Mouse (Mus musculus) heart, postnatal 0 days (tissue): ENCODE data around the gene Git1. TPM values are rescaled to one million over a fixed set of nuclear protein-coding genes. Genes with fewer than 3 reads are reported as not detected.

Experiments used
- ATAC-seq: fragments of 200-750 bp; cut with Nextera tagmentation; 2 replicates; pipeline ENCODE4 v1.8.0; 2017; ENCODE audit warnings: low read depth, moderate number of reproducible peaks, moderate library complexity; ENCODE audit not compliant: insufficient read depth
- DNase-seq: peaks from one replicate; pipeline ENCODE4 v3.0.0-alpha.2; 2016; ENCODE audit warnings: low spot score
- H3K27ac ChIP-seq: fragments of 300-500 bp; sonication (generic); 2 replicates; pipeline ENCODE4 v1.5.1; 2014; ENCODE audit warnings: low read depth, mild to moderate bottlenecking
- H3K27me3 ChIP-seq: fragments of 300-500 bp; sonication (generic); 2 replicates; pipeline ENCODE4 v1.6.1; 2014; ENCODE audit warnings: low read length, mixed read lengths; ENCODE audit not compliant: control insufficient read depth, insufficient read depth
- H3K36me3 ChIP-seq: fragments of 300-500 bp; sonication (generic); replicated peaks from 2 replicates; pipeline ENCODE4 v1.6.1; 2014; ENCODE audit warnings: low read length, mixed read lengths; ENCODE audit not compliant: control insufficient read depth, insufficient read depth
- H3K4me1 ChIP-seq: fragments of 300-500 bp; sonication (generic); 2 replicates; pipeline ENCODE4 v1.6.1; 2014; ENCODE audit warnings: antibody characterized with exemption; ENCODE audit not compliant: control insufficient read depth, insufficient read depth
- H3K4me2 ChIP-seq: fragments of 300-500 bp; sonication (generic); 2 replicates; pipeline ENCODE4 v1.6.1; 2014; ENCODE audit warnings: low read depth, mild to moderate bottlenecking, low read length, moderate library complexity
- H3K4me3 ChIP-seq: fragments of 300-500 bp; sonication (generic); 2 replicates; pipeline ENCODE4 v1.5.1; 2014; ENCODE audit warnings: low read depth, low read length
- H3K9ac ChIP-seq: fragments of 300-500 bp; sonication (generic); replicated peaks from 2 replicates; pipeline ENCODE4 v1.6.1; 2014; ENCODE audit warnings: low read depth, low read length, mixed read lengths
- H3K9me3 ChIP-seq: fragments of 300-500 bp; sonication (generic); replicated peaks from 2 replicates; pipeline ENCODE4 v1.6.1; 2016; ENCODE audit warnings: low read length; ENCODE audit not compliant: control insufficient read depth
- CTCF ChIP-seq: IDR thresholded peaks from 2 replicates; pipeline ENCODE4 v1.5.1; 2016; ENCODE audit warnings: antibody characterized with exemption, control low read depth, low read depth
- EP300 ChIP-seq: IDR thresholded peaks from 2 replicates; pipeline ENCODE4 v1.6.1; 2016; ENCODE audit warnings: antibody characterized with exemption, low read depth
- WGBS: fragments of 180-500 bp; shearing (Covaris S2); extraction: QIAGEN DNeasy Blood & Tissue Kit; methylation state at CpG from one replicate; pipeline ENCODE4 v1.1.7; 2014; 5-methylcytosine and 5-hydroxymethylcytosine counted together
- polyA plus RNA-seq: library from polyadenylated mRNA; unstranded; fragments of >200 nt; fragmentation: Nextera tagmentation; extraction: Ambion mirVana; gene quantifications from 2 replicates; pipeline ENCODE4 v1.2.1, GENCODE M21; 2015
- total RNA-seq: library from RNA; depleted of rRNA; stranded (reverse); fragments of >200 nt; gene quantifications from 2 replicates; pipeline ENCODE4 v1.2.3, GENCODE M21; 2014; ENCODE audit warnings: low replicate concordance

The Git1 gene
- total and polyA plus RNA-seq, 2 experiments from 2014 or later, result 6.2 to 57.7 TPM

DNA sequence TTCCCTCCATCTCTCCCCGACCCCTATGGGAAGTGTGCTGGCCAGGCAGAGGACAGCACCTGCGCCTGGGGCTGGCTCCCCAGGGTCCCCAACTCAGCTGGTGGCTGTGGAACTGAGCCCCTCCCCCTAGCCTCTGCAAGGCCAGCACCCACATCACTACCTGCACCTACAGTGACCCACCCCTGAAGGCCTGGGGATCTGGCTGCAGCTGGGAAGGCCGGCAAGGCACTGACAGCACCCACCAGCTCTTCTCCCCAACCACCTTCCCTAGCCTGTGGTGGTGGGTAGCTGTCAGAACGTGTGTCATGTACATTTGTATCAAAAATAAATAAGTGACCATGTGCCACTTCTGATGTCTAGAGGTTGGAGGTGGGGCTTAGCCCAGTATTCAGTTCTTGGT, 14.1 kb downstream of the Git1 start:
- Histone ChIP-seq H3K4me3 (no peak overlapping the region), H3K9ac (no peak overlapping the region), H3K9me3 (no peaks in the 10 kb centered on the region), H3K27ac (no peak overlapping the region), H3K4me1 (peaks cover 12% of the 10 kb centered on the region), H3K4me2 (no peak overlapping the region), H3K27me3 (no peaks in the 10 kb centered on the region), H3K36me3 (peaks cover 49% of the 10 kb centered on the region)
- TF ChIP-seq EP300 (no peak), CTCF (no peak)
- WGBS, result 72% methylated on average over 4 of the region's 4 CpGs
- ATAC-seq, result no peak
- no peak for DNase-seq

DNA sequence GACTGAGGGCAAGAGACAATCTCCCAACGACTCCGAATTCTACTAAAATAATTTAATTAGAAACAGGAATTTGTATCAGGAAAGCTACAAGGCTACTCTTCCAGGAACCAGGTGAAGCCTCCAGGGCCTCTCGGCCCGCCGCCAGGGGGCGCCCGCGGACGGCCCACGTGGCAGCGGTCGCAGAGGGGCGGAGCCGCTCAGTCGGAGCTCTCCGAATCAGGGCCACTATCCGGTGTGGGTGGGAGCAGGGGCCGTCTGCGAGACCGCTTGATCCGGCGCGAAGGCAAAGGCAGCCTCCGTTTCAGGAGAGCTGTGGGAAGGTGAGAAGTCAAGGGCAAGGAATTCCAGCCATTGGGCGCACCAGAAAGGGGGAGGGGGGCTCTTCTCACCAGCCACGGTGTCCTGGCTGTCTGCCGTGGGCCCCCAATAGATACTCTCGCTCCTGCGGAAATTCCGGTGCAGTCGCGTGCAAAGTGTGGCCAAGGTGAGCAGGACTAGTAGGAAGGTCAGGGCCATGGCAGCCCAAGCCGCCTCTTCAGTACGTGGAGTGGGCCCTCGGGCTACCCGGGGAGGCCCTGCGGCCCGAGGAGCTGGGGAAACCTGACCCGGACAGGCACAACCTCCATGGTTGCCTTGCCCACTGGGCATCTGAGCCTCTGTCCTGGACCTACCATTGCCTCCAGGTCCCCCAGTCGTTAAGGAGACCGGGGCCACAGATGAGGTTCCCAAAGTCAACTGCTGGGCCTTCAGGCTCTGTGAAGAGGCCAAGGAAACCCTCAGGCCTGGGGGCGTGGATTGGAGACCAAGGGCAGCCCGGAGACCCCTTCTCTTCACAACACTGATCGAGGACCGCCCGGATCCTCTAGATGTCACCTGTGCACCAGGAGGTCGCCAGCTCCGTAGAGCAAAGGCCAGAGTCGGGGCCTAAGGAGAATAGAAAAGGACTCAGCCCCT, 15.0 kb downstream of the Git1 start:
- H3K27ac ChIP-seq, result peak overlapping the region; percentile 74
- no peaks in the 10 kb centered on the region for H3K9me3 ChIP-seq
- peak overlapping the region; percentile 42 for H3K4me3 ChIP-seq
- peak overlapping the region; percentile 49 for H3K9ac ChIP-seq
- peak; percentile 68 for TF ChIP-seq EP300
- peak; percentile 83 for TF ChIP-seq CTCF
- DNase-seq (peak; percentile 88), ATAC-seq (peak; percentile 78)
- H3K4me1 ChIP-seq, result peaks cover 14% of the 10 kb centered on the region
- 18% methylated on average over 48 of the region's 49 CpGs for WGBS
- peak overlapping the region; percentile 70 for H3K4me2 ChIP-seq
- H3K36me3 ChIP-seq, result peaks cover 40% of the 10 kb centered on the region
- H3K27me3 ChIP-seq, result no peaks in the 10 kb centered on the region

DNA sequence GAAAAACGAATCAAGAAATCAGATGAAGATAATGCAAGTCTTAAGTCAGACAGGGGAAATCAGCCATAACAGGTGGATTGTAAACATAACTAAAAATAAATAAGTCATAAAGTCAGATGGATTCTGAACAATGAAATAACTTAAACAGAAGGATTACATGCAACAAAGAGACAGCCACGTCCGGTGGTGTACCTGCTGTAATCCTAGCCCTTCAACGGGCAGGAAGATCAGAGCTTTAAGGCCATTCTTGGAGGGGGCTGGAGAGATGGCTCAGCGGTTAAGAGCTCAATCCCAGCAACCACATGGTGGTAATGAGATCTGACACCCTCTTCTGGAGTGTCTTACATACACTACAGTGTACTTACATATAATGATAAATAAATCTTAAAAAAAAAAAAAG, 18.0 kb downstream of the Git1 start:
- H3K4me2 ChIP-seq, result no peak overlapping the region
- no peaks in the 10 kb centered on the region for H3K9me3 ChIP-seq
- no peak overlapping the region for H3K4me3 ChIP-seq
- 70% methylated on average over 5 of the region's 5 CpGs for WGBS
- peaks cover 10% of the 10 kb centered on the region for H3K36me3 ChIP-seq
- TF ChIP-seq CTCF, result no peak
- TF ChIP-seq EP300, result no peak
- H3K27me3 ChIP-seq, result peaks cover 5% of the 10 kb centered on the region; the same call in 1 of the 2 replicates
- H3K9ac ChIP-seq, result no peak overlapping the region
- peaks cover 30% of the 10 kb centered on the region for H3K4me1 ChIP-seq
- H3K27ac ChIP-seq, result no peak overlapping the region
- ATAC-seq (no peak), DNase-seq (no peak)

DNA sequence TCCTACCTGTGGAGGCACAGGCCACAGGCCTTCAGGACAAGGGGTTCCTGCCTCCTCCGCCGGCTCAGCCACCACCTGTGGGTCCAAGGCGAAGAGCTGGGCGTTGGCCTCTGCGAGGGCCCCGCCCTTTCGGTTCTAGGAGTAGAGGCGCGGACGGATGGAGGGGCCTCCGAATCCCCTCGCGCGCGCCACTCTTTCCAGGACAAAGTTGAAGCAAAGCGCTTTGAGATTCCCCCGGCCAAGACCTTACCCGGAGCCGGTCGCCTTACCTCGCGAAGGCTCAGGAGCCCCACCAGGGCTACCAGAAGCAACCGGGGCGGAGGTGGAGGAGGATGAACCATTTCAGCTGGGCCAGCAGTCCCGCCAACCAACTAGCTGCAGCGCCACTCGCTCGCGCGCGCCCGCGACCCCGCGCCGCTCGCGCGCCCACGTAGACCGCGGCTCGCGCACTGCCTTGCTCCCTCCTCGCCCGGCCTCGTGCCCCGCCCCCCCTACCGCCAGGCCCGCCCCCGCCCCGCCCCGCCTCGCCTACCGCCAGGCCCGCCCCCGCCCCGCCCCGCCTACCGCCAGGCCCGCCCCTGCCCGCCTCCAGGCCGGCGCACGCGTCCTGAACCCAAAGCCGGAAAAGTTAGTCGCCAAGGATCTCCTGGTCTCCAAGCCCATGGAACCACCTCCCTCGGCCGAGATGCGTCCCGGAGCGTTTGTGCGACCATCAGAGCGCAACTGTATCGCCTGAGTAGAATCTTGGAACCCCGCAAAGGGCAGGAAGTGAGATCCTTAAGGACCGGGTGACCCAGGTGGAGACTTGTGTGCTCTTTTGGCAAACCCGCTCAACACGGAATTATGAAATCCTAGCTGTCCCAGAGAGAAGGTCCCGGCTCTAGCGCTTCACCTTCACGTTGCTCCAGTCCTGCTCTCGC, 19.8 kb downstream of the Git1 start:
- Histone ChIP-seq H3K4me2 (peak overlapping the region; percentile 81), H3K9ac (peak overlapping the region; percentile 62), H3K4me1 (peaks cover 30% of the 10 kb centered on the region), H3K9me3 (no peaks in the 10 kb centered on the region), H3K27me3 (peaks cover 5% of the 10 kb centered on the region; the same call in 1 of the 2 replicates), H3K36me3 (no peaks in the 10 kb centered on the region), H3K27ac (peak overlapping the region; percentile 70), H3K4me3 (peak overlapping the region; percentile 69)
- peak; percentile 87 for DNase-seq
- under 1% methylated on average over 64 of the region's 84 CpGs for WGBS
- peak; percentile 75 for ATAC-seq
- TF ChIP-seq CTCF (no peak), EP300 (no peak)

DNA sequence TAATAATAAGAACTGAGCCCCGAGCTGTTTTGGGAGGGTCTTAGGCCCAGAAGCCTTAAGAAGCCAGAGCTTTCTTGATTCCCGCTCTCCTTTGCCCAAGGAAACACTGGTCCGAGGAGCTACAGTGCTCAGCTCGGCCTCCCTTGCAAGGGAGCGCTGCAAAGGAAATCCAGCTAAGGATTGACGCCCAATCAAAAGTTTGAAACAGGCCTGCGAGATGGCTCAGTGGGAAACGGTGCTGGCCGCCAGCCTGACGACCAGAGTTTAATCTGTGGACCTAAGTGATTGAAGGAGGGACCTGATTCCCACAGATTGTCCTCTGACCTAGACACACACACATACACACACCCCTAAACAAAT, 20.4 kb downstream of the Git1 start:
- Histone ChIP-seq H3K4me3 (peak overlapping the region; percentile 69), H3K4me1 (peaks cover 24% of the 10 kb centered on the region), H3K27me3 (peaks cover 5% of the 10 kb centered on the region; the same call in 1 of the 2 replicates), H3K9ac (peak overlapping the region; percentile 37), H3K9me3 (no peaks in the 10 kb centered on the region), H3K4me2 (peak overlapping the region; percentile 81), H3K36me3 (no peaks in the 10 kb centered on the region), H3K27ac (peak overlapping the region; percentile 53)
- WGBS, result 13% methylated on average over 10 of the region's 10 CpGs
- DNase-seq, result no peak
- no peak for ATAC-seq
- TF ChIP-seq EP300 (no peak), CTCF (no peak)
